Mouse (Mus musculus): ENCODE results near the gene Morn1.
A peak's percentile ranks its signal among the peaks of the same experiment; 100 is the strongest.

Gene Morn1

DNA sequence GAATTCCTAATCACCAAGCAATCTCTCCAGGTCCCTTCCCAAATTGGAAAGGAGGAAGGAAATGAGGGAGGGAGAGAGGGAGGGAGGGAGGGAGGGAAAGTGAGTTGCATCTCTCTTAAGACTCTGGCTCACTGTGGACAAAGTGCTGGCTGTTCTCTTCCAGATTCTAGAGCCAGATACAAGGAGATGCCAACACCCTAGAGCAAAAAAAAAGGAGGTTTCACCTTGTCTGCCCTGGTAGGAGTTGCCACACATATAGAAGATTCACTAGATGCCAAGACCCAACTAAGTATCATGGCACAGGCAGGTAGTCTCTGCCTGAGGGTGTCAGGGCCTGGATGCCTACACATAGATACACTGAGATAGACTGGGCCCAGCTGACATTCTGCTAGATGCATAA lies 79.5 kb downstream of the Morn1 start:
- no peak for DNase-seq

DNA sequence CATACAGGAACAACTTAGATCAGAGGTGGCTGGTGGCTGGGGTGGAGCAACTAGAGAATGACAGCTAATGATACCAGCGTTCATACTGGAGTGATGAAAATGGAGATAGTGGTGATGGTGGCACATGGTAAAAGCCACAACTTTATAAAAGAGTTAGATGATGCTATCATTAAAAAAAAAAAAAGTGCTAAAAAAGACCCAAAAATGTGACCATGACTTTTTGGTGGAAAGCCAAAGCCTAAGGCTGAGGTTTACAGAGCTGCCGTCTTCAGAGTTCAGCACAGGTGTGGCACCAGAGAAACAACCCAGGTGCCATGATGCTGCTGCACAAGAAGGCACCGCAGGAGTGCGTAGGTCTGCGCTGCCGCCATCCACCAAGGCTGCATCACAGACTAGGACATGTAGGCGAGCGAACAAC lies 82.5 kb downstream of the Morn1 start:
- no peak for DNase-seq

DNA sequence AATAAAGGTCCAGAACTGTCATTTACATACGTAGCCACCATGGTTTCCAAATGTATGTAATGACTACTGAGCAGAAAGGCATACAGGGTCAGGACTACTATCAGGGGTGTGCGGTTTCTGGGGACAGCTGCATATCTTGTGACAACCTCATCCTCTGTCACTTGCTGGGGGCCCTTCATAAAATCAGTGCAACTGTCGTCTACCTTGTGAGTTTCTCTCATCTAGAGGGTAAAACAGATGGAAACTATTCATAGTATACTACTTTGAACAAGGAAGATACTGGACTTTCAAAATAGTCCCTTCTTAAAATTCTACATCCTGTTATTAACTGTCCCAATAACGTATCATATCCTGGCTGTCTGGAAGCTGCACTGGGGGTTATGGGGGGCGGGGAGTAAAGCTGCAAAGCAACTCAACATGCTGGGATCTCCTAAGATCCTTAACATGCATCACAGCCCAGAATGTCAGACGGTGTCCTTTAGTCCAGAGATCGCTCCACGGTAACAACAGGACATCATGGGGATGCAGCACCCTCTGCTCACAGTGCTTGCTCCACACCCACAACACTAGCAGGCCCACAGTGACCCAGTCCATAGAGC lies 84.3 kb downstream of the Morn1 start:
- DNase-seq = no peak

DNA sequence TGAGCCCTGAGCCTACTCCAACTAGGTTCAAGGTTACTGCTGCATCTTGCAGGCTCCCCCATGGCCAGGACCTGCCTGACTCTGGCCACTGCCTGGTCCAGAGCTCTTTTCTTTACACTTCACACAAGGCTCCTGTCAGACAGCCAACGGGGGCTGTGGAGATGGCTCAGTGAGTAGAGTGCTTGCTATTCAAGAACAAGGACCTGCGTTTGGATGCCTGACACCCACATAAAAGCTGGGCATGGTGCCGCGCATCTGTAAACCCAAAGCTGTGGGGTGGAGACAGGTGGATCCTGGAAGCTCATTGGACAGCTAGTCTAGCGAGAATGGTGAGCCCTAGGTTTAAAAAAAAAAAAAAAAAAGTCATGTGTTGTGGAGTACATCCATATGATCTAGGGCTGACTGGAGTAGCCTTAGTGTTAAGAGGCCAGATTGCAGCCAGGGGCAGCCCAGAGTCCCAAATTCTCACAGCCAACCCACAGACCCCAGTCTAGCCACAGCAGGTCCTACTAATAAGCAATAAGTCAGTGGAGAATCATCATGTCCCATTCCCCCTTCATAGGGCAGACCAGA lies 85.7 kb downstream of the Morn1 start:
- no peak for DNase-seq

DNA sequence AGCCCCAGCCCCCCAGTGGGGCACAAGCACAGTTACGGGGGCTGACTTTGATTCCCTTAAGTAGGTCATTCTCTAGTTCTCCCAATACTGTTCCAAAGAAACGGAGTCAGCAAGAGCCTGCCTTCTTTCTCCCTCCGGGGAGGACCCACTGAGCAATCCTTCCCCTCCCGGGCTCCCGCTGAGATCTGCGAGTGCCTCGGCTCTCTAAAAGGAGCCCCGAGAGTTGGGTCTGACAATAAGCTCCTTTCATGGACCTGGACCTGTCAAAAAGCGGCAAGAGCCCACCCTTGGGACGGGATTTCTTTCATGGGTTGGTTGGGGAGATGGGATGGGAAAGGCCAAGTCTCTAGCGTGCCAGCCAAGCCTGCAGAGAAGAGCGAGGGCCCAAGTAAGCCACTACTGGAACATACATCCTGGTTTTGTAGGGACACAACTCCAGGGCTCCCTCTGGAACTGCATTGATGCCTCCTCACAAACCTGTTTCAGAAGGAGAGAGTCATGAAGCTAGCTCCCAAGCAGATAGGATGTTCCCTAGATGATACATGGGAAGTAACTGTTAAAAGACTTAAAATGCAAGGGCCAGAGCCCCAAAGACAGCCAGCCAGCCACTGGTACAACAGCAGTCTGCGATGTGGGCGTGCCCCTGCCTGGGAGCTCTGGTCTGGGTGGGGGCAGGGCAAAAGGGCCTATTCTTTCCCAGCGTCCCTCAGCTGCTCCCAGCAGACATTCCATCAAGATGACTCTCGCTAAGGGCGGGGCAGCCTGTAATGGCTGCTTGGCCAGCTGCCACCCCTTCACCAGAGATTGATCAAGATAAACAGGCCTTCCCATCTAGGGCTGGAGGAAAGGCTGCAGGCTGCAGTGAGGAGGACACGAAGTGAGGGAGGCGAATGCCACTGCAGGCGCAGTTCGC lies 86.8 kb downstream of the Morn1 start:
- DNase-seq = peak; percentile 96

DNA sequence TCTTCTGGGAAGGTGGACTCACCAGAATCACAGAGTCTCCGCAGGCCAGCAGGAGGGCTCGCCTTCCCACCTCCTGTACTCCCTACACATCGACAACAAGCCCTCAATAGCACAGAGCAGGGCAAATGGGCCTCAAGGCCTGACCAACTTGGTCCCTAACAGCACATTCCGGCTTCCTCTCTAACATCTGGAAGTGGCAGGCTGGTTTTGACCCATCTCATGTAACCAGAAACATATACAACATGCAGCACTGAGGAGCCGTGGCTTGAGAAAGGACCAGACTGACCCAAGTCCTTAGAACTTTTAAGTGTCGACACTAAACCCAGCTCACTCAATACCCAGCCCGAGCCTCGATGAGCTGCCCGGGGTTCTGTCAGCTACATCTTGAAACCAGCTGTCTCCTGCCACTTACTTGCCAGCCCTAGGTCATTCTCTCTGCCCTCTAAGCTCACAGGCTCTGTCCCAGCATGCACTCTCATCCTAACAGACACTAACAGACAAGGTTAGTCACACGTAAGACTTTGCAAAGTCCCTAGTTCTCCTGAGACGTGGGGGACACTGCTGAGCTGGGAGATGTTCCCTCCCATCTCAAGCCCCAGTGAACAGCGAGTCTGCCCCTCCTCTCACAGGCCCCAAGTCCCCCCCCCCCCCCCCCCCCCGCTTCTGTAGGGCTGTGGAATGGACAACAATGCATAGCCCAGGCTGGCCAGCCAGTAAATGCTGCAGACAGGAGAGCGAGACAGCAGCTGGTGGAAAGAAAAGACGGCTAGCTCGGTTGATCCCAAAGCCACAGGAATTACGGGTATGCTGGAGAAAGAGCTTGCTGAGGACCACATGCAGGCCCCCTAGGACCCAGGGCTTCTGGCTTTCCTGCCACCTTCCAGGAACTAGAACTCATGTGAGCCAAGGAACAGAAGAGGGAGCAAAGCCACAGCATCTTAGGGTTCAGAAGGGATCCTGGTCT lies 87.7 kb downstream of the Morn1 start:
- no peak for DNase-seq

- DNase-seq = no peak
These were observed 89.8 kb downstream of the Morn1 start for GRCm38 (mm10) chr4:155176210-155176609.

GRCm38 (mm10) chr4:155178274-155178673 lies 91.9 kb downstream of the Morn1 start:
- peak; percentile 67 for DNase-seq

GRCm38 (mm10) chr4:155178981-155179512 lies 92.7 kb downstream of the Morn1 start:
- no peak for DNase-seq

- no peak for DNase-seq
These were observed 96.8 kb downstream of the Morn1 start for GRCm38 (mm10) chr4:155183201-155183600.

DNA sequence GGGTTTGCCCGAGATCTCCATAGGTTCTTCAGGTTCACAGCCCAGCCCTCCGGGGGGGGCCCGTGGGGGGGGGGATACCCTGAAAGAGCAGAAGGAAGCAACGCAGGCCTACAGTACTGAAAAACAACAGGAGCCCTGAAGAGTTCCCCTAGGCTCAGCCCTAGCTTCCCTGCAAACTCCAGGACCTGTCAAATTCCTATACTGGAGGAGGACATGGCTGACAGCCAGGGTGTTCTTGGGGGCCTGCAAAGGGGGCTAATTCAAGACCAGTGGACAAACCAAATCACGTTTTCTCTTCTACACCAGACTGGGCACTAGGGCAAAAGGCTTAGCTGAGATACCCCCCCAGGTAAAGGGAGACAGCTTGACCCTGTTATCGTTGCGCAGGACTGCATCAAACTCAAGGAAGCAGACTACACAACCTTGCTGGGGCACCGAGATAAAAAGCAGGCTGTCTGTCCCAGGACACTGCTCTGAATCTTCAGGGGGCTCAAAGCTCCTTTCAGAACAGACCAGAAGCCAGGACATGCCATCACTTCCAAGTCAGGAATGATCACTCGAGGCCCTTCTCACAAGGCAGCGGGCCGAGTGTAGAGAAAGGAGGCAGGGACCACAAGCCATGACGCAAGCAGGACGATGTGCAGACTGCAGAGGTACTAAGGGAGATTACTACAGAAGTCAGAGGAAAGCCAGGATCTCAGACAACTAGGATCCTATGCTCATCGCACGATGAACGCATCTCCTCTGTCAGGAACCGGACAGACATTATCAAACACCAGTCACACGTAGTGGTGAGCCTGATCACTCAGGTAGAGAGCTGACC lies 98.1 kb downstream of the Morn1 start:
- no peak for DNase-seq

GRCm38 (mm10) chr4:155185845-155186244 lies 99.5 kb downstream of the Morn1 start:
- no peak for DNase-seq

GRCm38 (mm10) chr4:155187192-155187674 lies 100.9 kb downstream of the Morn1 start:
- no peak for DNase-seq

DNA sequence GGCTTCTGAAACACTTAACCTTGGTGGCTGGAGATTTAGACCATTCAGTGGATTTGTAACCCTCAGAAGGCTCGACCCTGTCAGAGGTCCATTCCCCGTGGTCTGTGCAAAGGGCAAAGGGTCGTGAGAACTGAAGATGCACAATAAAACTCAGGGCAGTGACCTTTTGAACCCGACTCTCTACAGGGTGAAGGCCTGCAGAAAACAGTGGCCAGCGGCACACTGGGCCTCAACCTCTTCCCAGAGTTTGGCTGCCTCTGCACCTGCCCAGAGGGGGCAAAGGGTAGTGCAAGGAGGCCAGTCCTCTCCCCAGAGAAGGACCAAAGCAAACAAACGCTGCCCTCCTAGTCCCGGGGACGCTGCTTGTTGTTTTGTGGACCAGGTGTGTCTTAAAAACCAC lies 102.0 kb downstream of the Morn1 start:
- DNase-seq = peak; percentile 80

GRCm38 (mm10) chr4:155188803-155189202 lies 102.4 kb downstream of the Morn1 start:
- DNase-seq = no peak

DNA sequence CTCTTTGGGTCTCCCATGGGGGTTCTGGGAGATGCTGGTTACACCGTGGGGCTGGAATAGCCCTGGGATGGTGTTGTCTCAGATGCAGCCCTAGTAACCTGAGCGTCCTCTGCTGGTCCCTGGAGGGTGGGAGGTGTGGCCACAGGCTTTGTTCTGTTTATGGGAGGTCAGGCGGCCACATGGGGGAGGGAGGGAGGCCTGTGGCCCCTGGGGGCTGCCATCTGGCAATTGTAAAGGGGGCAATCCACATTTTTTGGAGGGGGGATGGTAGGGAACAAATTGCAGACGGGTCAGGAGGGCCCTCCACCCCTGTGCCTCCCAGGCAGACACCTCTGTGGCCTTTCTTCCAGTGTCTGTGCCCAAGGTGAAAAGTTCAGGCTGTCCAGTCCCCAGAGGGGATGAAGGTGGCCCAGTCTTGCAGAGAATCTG lies 103.3 kb downstream of the Morn1 start:
- no peak for DNase-seq

DNA sequence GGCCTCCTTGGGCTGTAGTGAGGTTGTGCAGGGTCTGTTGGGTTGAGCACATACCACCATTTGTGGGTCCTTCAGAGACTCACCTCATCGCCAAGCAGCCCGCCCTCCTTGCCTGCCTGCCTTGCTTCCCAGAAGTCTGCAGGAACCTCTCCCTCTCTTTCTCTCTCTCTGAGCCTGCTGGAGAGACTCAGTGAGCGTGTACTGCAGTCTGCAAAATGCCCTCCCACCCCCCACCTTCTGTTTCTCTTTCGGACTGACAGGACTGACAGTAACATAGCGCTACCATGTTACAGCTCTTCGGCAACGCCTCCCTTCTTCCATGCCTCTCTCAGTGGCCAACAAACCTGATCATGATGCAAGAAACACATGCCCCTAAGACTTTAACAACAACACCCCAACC lies 103.9 kb downstream of the Morn1 start:
- DNase-seq = no peak
